Mouse (Mus musculus): ENCODE results near the gene Ptn. TPM values are rescaled to one million over a fixed set of nuclear protein-coding genes. Genes with fewer than 3 reads are reported as not detected.

The Ptn gene
- 113 and 141 TPM in 2 replicates for polyA plus RNA-seq (2014; fragmentation: Nextera tagmentation; extraction: Ambion mirVana)

- Histone ChIP-seq H3K27me3 (ENCODE audit: insufficient read depth, low read length) (no peaks in the 10 kb centered on the region), H3K4me2 (peak within 1 kb of the TSS; percentile 75), H3K36me3 (ENCODE audit: insufficient read depth) (no peaks in the 10 kb centered on the region; the same call in 1 of the 2 replicates), H3K9me3 (ENCODE audit: low read depth, low read length) (no peaks in the 10 kb centered on the region), H3K4me3 (ENCODE audit: low read depth, low read length) (peak within 1 kb of the TSS; percentile 51), H3K27ac (ENCODE audit: low read depth) (peak within 1 kb of the TSS; percentile 75), H3K4me1 (ENCODE audit: insufficient read depth) (no peaks in the 10 kb centered on the region), H3K9ac (peak within 1 kb of the TSS; percentile 62)
- peak; percentile 77 for ATAC-seq (ENCODE audit: insufficient read depth)
- DNase-seq, result peak; percentile 70
- 0% methylated on average over 15 of the region's 15 CpGs for WGBS
- no peak for TF ChIP-seq CTCF (IDR thresholded peaks at IDR 0.05; ENCODE audit: low read depth)
Measured at GRCm38 (mm10) chr6:36809747-36810285, at the start of gene Ptn. Gene Ptn, minus strand, starts transcription at chr6:36810220.

GRCm38 (mm10) chr6:36858258-36859041 lies 48.4 kb upstream of the Ptn start:
- Histone ChIP-seq H3K4me1 (ENCODE audit: insufficient read depth) (no peaks in the 10 kb centered on the region; the same call in 1 of the 2 replicates), H3K36me3 (ENCODE audit: insufficient read depth) (no peaks in the 10 kb centered on the region), H3K9me3 (ENCODE audit: low read depth, low read length) (no peaks in the 10 kb centered on the region), H3K9ac (no peak overlapping the region), H3K4me2 (no peak overlapping the region), H3K4me3 (ENCODE audit: low read depth, low read length) (no peak overlapping the region), H3K27me3 (ENCODE audit: insufficient read depth, low read length) (no peaks in the 10 kb centered on the region), H3K27ac (ENCODE audit: low read depth) (no peak overlapping the region)
- DNase-seq, result no peak
- no peak for TF ChIP-seq CTCF (IDR thresholded peaks at IDR 0.05; ENCODE audit: low read depth)
- ATAC-seq (ENCODE audit: insufficient read depth), result no peak
- WGBS, result 96% methylated on average over 3 of the region's 3 CpGs

- H3K27me3 ChIP-seq (ENCODE audit: insufficient read depth, low read length), result no peaks in the 10 kb centered on the region
- H3K4me1 ChIP-seq (ENCODE audit: insufficient read depth), result no peaks in the 10 kb centered on the region; the same call in 1 of the 2 replicates
- no peak overlapping the region for H3K4me3 ChIP-seq (ENCODE audit: low read depth, low read length)
- no peak overlapping the region for H3K27ac ChIP-seq (ENCODE audit: low read depth)
- no peaks in the 10 kb centered on the region for H3K36me3 ChIP-seq (ENCODE audit: insufficient read depth)
- 50% methylated on average over 6 of the region's 6 CpGs for WGBS
- no peak overlapping the region for H3K9ac ChIP-seq
- DNase-seq (no peak), ATAC-seq (ENCODE audit: insufficient read depth) (no peak; the same call in 1 of the 2 replicates)
- no peak for TF ChIP-seq CTCF (IDR thresholded peaks at IDR 0.05; ENCODE audit: low read depth)
- no peaks in the 10 kb centered on the region for H3K9me3 ChIP-seq (ENCODE audit: low read depth, low read length)
- H3K4me2 ChIP-seq, result no peak overlapping the region
Measured at GRCm38 (mm10) chr6:36857627-36858257, 47.7 kb upstream of the Ptn start.

DNA sequence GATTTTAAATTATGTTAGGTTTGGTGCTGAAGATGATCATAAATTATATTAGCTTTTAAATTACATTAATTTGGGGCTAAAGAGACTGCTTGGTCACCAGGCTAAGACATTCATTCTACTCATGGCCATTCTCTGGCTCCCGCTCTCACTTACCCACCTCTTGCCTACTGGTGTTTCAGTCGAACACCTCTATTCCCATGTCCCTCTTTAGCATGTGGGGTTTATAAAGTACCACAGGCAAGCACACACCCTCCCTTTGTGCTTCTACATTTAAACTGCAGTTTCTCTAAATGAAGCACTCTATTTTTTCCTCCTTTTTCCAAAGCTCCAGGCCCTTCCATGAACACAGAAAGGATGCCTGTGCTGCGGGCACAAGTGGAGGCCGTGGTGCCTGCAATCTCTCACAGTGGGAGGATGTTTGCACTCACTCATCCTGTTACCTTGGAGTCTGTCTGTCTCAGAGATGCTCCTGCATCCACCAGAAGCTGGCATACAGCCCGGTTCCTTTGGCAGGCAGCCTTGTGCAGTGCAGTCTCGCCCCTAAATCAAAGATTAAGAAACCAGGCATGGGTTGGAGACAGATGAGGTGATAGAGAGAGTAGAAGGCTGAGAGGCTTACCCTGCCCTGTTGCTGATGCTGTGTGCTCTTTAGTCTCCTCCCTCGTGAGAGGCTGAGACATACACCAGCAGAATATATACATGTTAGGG lies 40.6 kb upstream of the Ptn start:
- H3K27ac ChIP-seq (ENCODE audit: low read depth), result no peak overlapping the region
- H3K27me3 ChIP-seq (ENCODE audit: insufficient read depth, low read length), result no peaks in the 10 kb centered on the region
- peak; percentile 89 for DNase-seq
- no peak overlapping the region for H3K4me3 ChIP-seq (ENCODE audit: low read depth, low read length)
- H3K36me3 ChIP-seq (ENCODE audit: insufficient read depth), result no peaks in the 10 kb centered on the region
- H3K4me2 ChIP-seq, result no peak overlapping the region
- TF ChIP-seq CTCF (IDR thresholded peaks at IDR 0.05; ENCODE audit: low read depth), result no peak
- ATAC-seq (ENCODE audit: insufficient read depth), result peak; percentile 98
- H3K4me1 ChIP-seq (ENCODE audit: insufficient read depth), result peaks cover 6% of the 10 kb centered on the region; the same call in 1 of the 2 replicates
- no peak overlapping the region for H3K9ac ChIP-seq
- 45% methylated on average over 7 of the region's 7 CpGs for WGBS
- no peaks in the 10 kb centered on the region for H3K9me3 ChIP-seq (ENCODE audit: low read depth, low read length)

DNA sequence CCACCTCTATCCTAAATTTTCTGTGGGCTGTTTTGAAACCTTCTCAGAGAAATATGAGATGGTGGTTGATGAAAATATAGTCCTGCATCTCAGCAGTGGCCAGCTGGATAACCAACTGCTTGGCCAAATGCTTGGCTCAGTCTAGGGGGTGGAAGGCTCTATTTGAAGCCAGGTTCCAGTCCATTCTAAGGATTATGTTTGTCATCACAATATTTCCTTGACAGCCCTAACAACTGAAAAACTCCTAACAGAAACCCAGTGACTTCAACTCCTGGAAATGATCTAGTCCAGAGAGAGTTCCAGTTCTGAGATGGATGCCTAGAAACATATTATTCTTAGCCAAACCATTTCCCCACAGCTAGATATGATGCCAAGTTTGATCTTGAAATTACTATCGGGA lies 35.3 kb upstream of the Ptn start:
- WGBS, result 62% methylated on average over 1 of the region's 1 CpGs
- Histone ChIP-seq H3K27ac (ENCODE audit: low read depth) (no peak overlapping the region), H3K4me3 (ENCODE audit: low read depth, low read length) (no peak overlapping the region), H3K36me3 (ENCODE audit: insufficient read depth) (no peaks in the 10 kb centered on the region), H3K4me1 (ENCODE audit: insufficient read depth) (peaks cover 11% of the 10 kb centered on the region), H3K4me2 (no peak overlapping the region), H3K9me3 (ENCODE audit: low read depth, low read length) (no peaks in the 10 kb centered on the region), H3K27me3 (ENCODE audit: insufficient read depth, low read length) (no peaks in the 10 kb centered on the region), H3K9ac (no peak overlapping the region)
- no peak for ATAC-seq (ENCODE audit: insufficient read depth)
- no peak for TF ChIP-seq CTCF (IDR thresholded peaks at IDR 0.05; ENCODE audit: low read depth)
- DNase-seq, result no peak

DNA sequence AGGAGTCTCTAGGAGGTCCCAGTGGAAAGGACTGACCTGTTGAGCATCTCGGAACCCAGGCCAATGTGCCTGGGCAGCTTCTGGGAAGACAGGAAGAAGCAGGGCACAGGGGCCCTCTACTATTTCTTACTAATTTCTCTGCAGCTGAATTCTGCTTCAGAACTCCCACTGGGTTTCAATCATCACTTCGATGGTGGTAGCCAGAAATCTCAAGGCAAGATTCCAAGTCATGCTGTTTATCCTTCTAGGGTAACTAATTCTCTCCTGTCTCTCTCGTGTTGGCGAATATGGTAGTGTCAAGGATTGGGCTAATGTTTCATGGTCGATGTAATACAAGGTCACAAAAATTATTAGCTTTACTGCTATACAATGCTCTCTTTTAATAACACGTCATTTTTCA lies 34.2 kb upstream of the Ptn start:
- Histone ChIP-seq H3K4me3 (ENCODE audit: low read depth, low read length) (no peak overlapping the region), H3K4me1 (ENCODE audit: insufficient read depth) (peaks cover 11% of the 10 kb centered on the region), H3K27me3 (ENCODE audit: insufficient read depth, low read length) (no peaks in the 10 kb centered on the region), H3K4me2 (no peak overlapping the region), H3K36me3 (ENCODE audit: insufficient read depth) (no peaks in the 10 kb centered on the region), H3K9ac (no peak overlapping the region), H3K9me3 (ENCODE audit: low read depth, low read length) (no peaks in the 10 kb centered on the region), H3K27ac (ENCODE audit: low read depth) (no peak overlapping the region)
- peak; percentile 69; the same call in 1 of the 2 replicates for ATAC-seq (ENCODE audit: insufficient read depth)
- no peak for TF ChIP-seq CTCF (IDR thresholded peaks at IDR 0.05; ENCODE audit: low read depth)
- peak; percentile 74 for DNase-seq
- WGBS, result 33% methylated on average over 6 of the region's 6 CpGs

All from lung, embryonic 14.5 days (tissue).